Mouse (Mus musculus) splenic B cell, adult 2 months (primary cell): ENCODE results near the gene Clec4a4.
A peak's percentile ranks its signal among the peaks of the same experiment; 100 is the strongest.
"Not testable (repeated sequence)": the region's sequence is repeated elsewhere in the genome, so short reads cannot be mapped to it uniquely, and the experiment has no call there.

ENCODE experiments used
- DNase-seq: peaks from one replicate; pipeline ENCODE4 v3.0.0-alpha.2; 2011; ENCODE audit warnings: low read depth, low spot score
- H3K27me3 ChIP-seq: 2 replicates; pipeline ENCODE4 v1.6.1; 2012; ENCODE audit warnings: mild to moderate bottlenecking, low read length, moderate library complexity, mixed read lengths; ENCODE audit not compliant: control insufficient read depth, poor library complexity, insufficient read depth, severe bottlenecking
- H3K36me3 ChIP-seq: 2 replicates; pipeline ENCODE4 v1.6.1; 2012; ENCODE audit warnings: mild to moderate bottlenecking, low read length, moderate library complexity, mixed read lengths; ENCODE audit not compliant: control insufficient read depth, poor library complexity, insufficient read depth, severe bottlenecking

Clec4a4 gene

GRCm38 (mm10) chr6:122989876-122990437 lies at the start of gene Clec4a4:
Clec4a4 (plus strand) TSS chr6:122990367.
- no peak for DNase-seq
- H3K36me3 ChIP-seq = no peaks in the 10 kb centered on the region
- no peaks in the 10 kb centered on the region for H3K27me3 ChIP-seq

- H3K27me3 ChIP-seq = no peaks in the 10 kb centered on the region; the same call in 1 of the 2 replicates
- no peaks in the 10 kb centered on the region for H3K36me3 ChIP-seq
- DNase-seq = no peak
Observed at GRCm38 (mm10) chr6:122946760-122947159, 43.4 kb upstream of the Clec4a4 start.

GRCm38 (mm10) chr6:122952401-122952800 lies 37.8 kb upstream of the Clec4a4 start, which contains the start of gene Clec4a3:
Clec4a3 (plus strand) TSS chr6:122952515.
- Histone ChIP-seq H3K27me3 (no peaks in the 10 kb centered on the region), H3K36me3 (no peaks in the 10 kb centered on the region)
- DNase-seq = peak; percentile 60

- no peak for DNase-seq
- Histone ChIP-seq H3K36me3 (no peaks in the 10 kb centered on the region), H3K27me3 (no peaks in the 10 kb centered on the region)
Observed at GRCm38 (mm10) chr6:122964562-122964961, 25.6 kb upstream of the Clec4a4 start.

- Histone ChIP-seq H3K27me3 (no peaks in the 10 kb centered on the region), H3K36me3 (no peaks in the 10 kb centered on the region)
- no peak for DNase-seq
Observed at GRCm38 (mm10) chr6:122969048-122969447, 21.1 kb upstream of the Clec4a4 start.

GRCm38 (mm10) chr6:123004696-123005095 lies 14.5 kb downstream of the Clec4a4 start:
- H3K27me3 ChIP-seq, H3K36me3 ChIP-seq, DNase-seq: not testable (repeated sequence)

GRCm38 (mm10) chr6:123005591-123005990 lies 15.4 kb downstream of the Clec4a4 start:
- Histone ChIP-seq H3K36me3 (no peaks in the 10 kb centered on the region), H3K27me3 (no peaks in the 10 kb centered on the region; the same call in 1 of the 2 replicates)
- peak; percentile 19 for DNase-seq

- no peak for DNase-seq
- H3K36me3 ChIP-seq = no peaks in the 10 kb centered on the region
- H3K27me3 ChIP-seq = no peaks in the 10 kb centered on the region
Observed at GRCm38 (mm10) chr6:123049742-123050372, 59.7 kb downstream of the Clec4a4 start, which contains the start of gene Clec4b1. Clec4b1 (plus strand) TSS chr6:123049962.
